Mouse (Mus musculus) intestine, embryonic 15.5 days (tissue): ENCODE results near the gene Map3k21. TPM values are rescaled to one million over a fixed set of nuclear protein-coding genes. Genes with fewer than 3 reads are reported as not detected.
A peak's percentile ranks its signal among the peaks of the same experiment; 100 is the strongest.

Source experiments
- ATAC-seq: fragments of 200-750 bp; cut with Nextera tagmentation; 2 replicates; pipeline ENCODE4 v1.8.0; 2017; ENCODE audit warnings: moderate TSS enrichment, moderate library complexity
- H3K27ac ChIP-seq: fragments of 300-500 bp; sonication (generic); 2 replicates; pipeline ENCODE4 v1.5.1; 2015; ENCODE audit warnings: mild to moderate bottlenecking, inconsistent platforms
- H3K27me3 ChIP-seq: fragments of 300-500 bp; sonication (generic); replicated peaks from 2 replicates; pipeline ENCODE4 v1.6.1; 2015; ENCODE audit warnings: inconsistent platforms
- H3K36me3 ChIP-seq: fragments of 300-500 bp; sonication (generic); 2 replicates; pipeline ENCODE4 v1.6.1; 2015; ENCODE audit warnings: inconsistent platforms
- H3K4me1 ChIP-seq: fragments of 300-500 bp; sonication (generic); replicated peaks from 2 replicates; pipeline ENCODE4 v1.6.1; 2015; ENCODE audit warnings: inconsistent platforms
- H3K4me2 ChIP-seq: fragments of 300-500 bp; sonication (generic); replicated peaks from 2 replicates; pipeline ENCODE4 v1.6.1; 2015; ENCODE audit warnings: mild to moderate bottlenecking, inconsistent platforms
- H3K4me3 ChIP-seq: fragments of 300-500 bp; sonication (generic); replicated peaks from 2 replicates; pipeline ENCODE4 v1.5.1; 2015; ENCODE audit warnings: inconsistent platforms
- H3K9ac ChIP-seq: fragments of 300-500 bp; sonication (generic); 2 replicates; pipeline ENCODE4 v1.6.1; 2015; ENCODE audit warnings: inconsistent platforms
- H3K9me3 ChIP-seq: fragments of 300-500 bp; sonication (generic); 2 replicates; pipeline ENCODE4 v1.6.1; 2016; ENCODE audit warnings: inconsistent platforms
- WGBS: fragments of 180-500 bp; shearing (Covaris S2); methylation state at CpG from one replicate; pipeline ENCODE4 v1.1.7; 2015; 5-methylcytosine and 5-hydroxymethylcytosine counted together
- polyA plus RNA-seq: library from polyadenylated mRNA; unstranded; fragments of >200 nt; fragmentation: Nextera tagmentation; extraction: Ambion mirVana; gene quantifications from 2 replicates; pipeline ENCODE4 v1.2.1, GENCODE M21; 2015

The Map3k21 gene
- polyA plus RNA-seq, 1 experiment from 2014 or later: 4.2 TPM

DNA sequence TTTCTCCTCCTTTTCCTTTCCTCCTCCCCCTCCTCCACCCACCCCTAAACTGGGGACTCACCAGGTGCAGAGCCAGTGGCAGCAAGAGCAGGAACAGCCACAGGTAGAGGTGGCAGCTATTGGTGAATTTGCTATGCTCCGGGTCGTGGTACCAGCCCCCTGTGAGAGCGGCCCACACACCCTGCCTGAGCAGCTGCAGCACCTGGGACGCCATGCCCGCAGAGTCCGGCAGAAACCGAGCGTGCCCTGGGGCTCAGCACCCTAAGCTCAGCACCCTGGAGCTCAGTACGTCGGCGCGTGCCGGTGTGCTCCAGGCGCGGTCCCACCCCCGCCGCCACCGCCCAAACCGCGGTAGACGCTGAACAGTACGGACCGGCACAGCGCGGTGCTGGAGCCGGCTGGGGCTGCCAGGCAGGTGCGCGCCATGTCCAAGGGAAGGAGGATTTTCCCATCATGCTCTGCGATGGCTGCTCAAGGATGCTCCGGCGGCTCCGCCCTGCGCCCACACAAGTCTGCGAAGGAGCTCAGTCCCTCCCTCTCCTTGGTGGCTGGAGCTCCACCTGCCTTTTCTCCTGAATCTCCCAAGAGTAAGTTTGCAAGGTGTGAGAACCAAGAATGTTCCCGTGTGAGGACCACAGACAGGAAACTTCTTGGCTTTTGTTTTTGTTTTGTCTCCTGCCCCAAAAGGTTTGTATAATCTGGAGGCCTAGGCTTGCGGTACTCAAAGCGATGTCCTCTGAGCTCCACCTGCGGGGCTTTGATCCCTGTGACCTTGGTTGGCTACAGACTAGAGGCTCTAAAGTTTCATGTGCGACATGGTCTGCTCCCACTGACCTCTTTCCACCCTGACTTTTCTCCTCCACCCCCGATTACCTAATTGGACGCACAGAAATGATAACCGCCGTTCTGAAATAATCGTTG lies 12.1 kb upstream of the Map3k21 start, which contains the start of gene Pcnx2:
TSS of gene Pcnx2 (minus strand) at position 450 of the 921 bp plus-strand sequence.
- Histone ChIP-seq H3K4me3 (peak within 1 kb of the TSS; percentile 19; the same call in 1 of the 2 replicates), H3K4me2 (peak within 1 kb of the TSS; percentile 50), H3K9ac (peak within 1 kb of the TSS; percentile 13; the same call in 1 of the 2 replicates), H3K36me3 (no peaks in the 10 kb centered on the region), H3K27ac (no peak within 1 kb of the TSS), H3K9me3 (no peaks in the 10 kb centered on the region), H3K4me1 (peaks cover 9% of the 10 kb centered on the region; the same call in 1 of the 2 replicates), H3K27me3 (peaks cover 18% of the 10 kb centered on the region)
- ATAC-seq: peak; percentile 52
- WGBS: 7% methylated on average over 44 of the region's 44 CpGs

GRCm38 (mm10) chr8:125898899-125899298 lies 11.4 kb upstream of the Map3k21 start:
- Histone ChIP-seq H3K4me2 (no peak overlapping the region), H3K36me3 (no peaks in the 10 kb centered on the region), H3K4me1 (peaks cover 9% of the 10 kb centered on the region; the same call in 1 of the 2 replicates), H3K9me3 (no peaks in the 10 kb centered on the region), H3K27ac (no peak overlapping the region), H3K9ac (no peak overlapping the region), H3K4me3 (no peak overlapping the region), H3K27me3 (peaks cover 18% of the 10 kb centered on the region)
- 0 out of 2 replicates have a peak, but pooled peaks have one; percentile 16 for ATAC-seq
- WGBS: 0% methylated on average over 6 of the region's 6 CpGs

- 25% methylated on average over 2 of the region's 2 CpGs for WGBS
- Histone ChIP-seq H3K36me3 (no peaks in the 10 kb centered on the region), H3K27ac (no peak overlapping the region), H3K4me3 (no peak overlapping the region), H3K9me3 (no peaks in the 10 kb centered on the region), H3K9ac (no peak overlapping the region), H3K27me3 (peaks cover 18% of the 10 kb centered on the region), H3K4me1 (peaks cover 9% of the 10 kb centered on the region; the same call in 1 of the 2 replicates), H3K4me2 (no peak overlapping the region)
- no peak for ATAC-seq
Measured at GRCm38 (mm10) chr8:125901167-125901566, 9.1 kb upstream of the Map3k21 start.

GRCm38 (mm10) chr8:125902521-125902920 lies 7.7 kb upstream of the Map3k21 start:
- peaks cover 9% of the 10 kb centered on the region; the same call in 1 of the 2 replicates for H3K4me1 ChIP-seq
- no peak overlapping the region for H3K9ac ChIP-seq
- no peak overlapping the region for H3K4me3 ChIP-seq
- ATAC-seq: no peak
- H3K27me3 ChIP-seq: peaks cover 12% of the 10 kb centered on the region
- WGBS: 38% methylated on average over 3 of the region's 3 CpGs
- no peaks in the 10 kb centered on the region for H3K9me3 ChIP-seq
- no peak overlapping the region for H3K4me2 ChIP-seq
- no peak overlapping the region for H3K27ac ChIP-seq
- H3K36me3 ChIP-seq: no peaks in the 10 kb centered on the region

DNA sequence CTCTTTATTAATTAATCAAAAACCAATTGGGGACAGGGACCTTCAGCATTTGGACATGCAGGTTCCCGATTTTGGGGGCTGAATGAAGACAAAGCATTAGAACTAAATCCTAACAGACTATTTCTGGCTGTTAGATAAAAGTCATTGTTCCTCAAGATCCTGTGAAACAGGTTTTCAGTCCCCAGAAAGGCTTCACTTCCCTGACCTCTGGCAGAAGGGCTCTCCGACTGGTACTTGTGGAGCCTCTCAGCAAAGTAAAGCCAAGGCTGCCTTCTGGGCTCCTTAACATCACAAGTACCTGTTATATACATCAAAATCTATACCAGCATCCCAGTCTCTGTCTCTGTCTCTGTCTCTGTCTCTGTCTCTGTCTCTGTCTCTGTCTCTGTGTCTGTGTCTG lies 4.9 kb upstream of the Map3k21 start:
- H3K4me2 ChIP-seq: no peak overlapping the region
- ATAC-seq: no peak
- no peak overlapping the region for H3K9ac ChIP-seq
- H3K27me3 ChIP-seq: peaks cover 14% of the 10 kb centered on the region
- H3K9me3 ChIP-seq: no peaks in the 10 kb centered on the region
- no peak overlapping the region for H3K4me3 ChIP-seq
- no peaks in the 10 kb centered on the region for H3K36me3 ChIP-seq
- H3K4me1 ChIP-seq: peaks cover 8% of the 10 kb centered on the region; the same call in 1 of the 2 replicates
- 58% methylated on average over 2 of the region's 2 CpGs for WGBS
- no peak overlapping the region for H3K27ac ChIP-seq

GRCm38 (mm10) chr8:125907311-125907710 lies 2.9 kb upstream of the Map3k21 start:
- Histone ChIP-seq H3K4me1 (peaks cover 14% of the 10 kb centered on the region), H3K4me2 (no peak overlapping the region), H3K9me3 (no peaks in the 10 kb centered on the region), H3K4me3 (no peak overlapping the region), H3K36me3 (no peaks in the 10 kb centered on the region), H3K27me3 (peaks cover 32% of the 10 kb centered on the region), H3K27ac (no peak overlapping the region), H3K9ac (no peak overlapping the region)
- ATAC-seq: no peak
- WGBS: 77% methylated on average over 2 of the region's 2 CpGs

DNA sequence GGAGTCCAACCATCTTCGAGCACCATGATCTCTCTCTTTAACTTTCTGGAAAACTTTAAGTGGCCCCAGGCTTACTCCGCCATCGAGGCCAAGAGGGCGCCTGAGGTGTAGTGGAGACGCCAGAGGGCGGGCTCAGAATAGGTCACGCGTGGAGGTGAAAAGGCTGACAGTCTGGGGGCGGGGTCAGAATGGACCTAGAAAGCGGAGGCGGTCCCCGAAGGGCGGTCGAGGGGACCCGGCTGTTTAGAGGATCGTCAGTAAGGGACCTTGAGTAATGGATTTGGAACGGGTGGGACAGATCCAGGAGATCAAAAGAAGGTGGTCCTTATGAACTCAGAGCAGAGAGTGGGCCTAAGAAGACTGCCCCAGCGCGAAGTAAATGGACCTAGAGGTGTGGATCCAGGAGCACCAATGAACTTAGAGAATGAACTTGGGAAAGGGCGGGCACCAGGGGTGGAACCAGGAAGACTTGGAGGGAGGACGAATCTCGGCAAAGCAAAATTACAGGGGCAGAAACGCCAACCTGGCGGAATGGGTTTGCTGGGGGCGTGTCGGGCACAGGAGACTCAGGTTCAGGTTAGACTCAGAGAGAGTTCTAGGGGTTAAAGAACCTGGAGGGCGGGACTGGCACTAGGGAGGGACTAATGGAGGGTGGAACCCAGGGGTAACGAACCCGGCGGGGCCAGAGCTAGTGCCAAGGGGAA lies 437 bp upstream of the Map3k21 start:
- Histone ChIP-seq H3K9ac (peak overlapping the region; percentile 62), H3K27ac (no peak overlapping the region)

DNA sequence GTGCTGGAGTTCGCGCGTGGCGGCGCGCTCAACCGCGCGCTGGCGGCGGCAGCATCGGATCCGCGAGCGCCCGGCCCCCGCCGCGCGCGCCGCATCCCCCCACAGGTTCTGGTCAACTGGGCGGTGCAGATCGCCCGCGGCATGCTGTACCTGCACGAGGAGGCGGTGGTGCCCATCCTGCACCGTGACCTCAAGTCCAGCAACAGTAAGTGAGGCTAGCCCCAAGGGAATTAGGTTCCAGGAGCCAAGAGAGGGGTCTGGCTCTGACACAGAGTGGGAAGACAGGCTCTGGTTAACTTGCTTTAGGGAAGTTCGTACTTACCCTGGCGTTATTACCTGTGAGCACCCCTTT lies 955 bp downstream of the Map3k21 start:
- WGBS: 2% methylated on average over 31 of the region's 31 CpGs
- peak overlapping the region; percentile 67; the same call in 1 of the 2 replicates for H3K27ac ChIP-seq
- no peak for ATAC-seq
- H3K4me3 ChIP-seq: peak overlapping the region; percentile 60
- peak overlapping the region; percentile 62 for H3K9ac ChIP-seq
- peaks cover 40% of the 10 kb centered on the region for H3K27me3 ChIP-seq
- no peaks in the 10 kb centered on the region for H3K36me3 ChIP-seq
- H3K4me1 ChIP-seq: peaks cover 29% of the 10 kb centered on the region
- no peaks in the 10 kb centered on the region for H3K9me3 ChIP-seq
- H3K4me2 ChIP-seq: peak overlapping the region; percentile 95

More for the DNA sequence above, 437 bp upstream of the Map3k21 start:
- 4% methylated on average over 30 of the region's 30 CpGs for WGBS
- H3K4me1 ChIP-seq: peaks cover 22% of the 10 kb centered on the region
- peak overlapping the region; percentile 60 for H3K4me3 ChIP-seq
- H3K36me3 ChIP-seq: no peaks in the 10 kb centered on the region
- ATAC-seq: peak; percentile 94
- H3K9me3 ChIP-seq: no peaks in the 10 kb centered on the region
- H3K4me2 ChIP-seq: peak overlapping the region; percentile 95
- H3K27me3 ChIP-seq: peaks cover 40% of the 10 kb centered on the region

- ATAC-seq: no peak
- peaks cover 40% of the 10 kb centered on the region for H3K27me3 ChIP-seq
- peak overlapping the region; percentile 95 for H3K4me2 ChIP-seq
- 78% methylated on average over 4 of the region's 4 CpGs for WGBS
- no peak overlapping the region; the same call in 1 of the 2 replicates for H3K9ac ChIP-seq
- H3K4me1 ChIP-seq: peaks cover 32% of the 10 kb centered on the region
- H3K36me3 ChIP-seq: no peaks in the 10 kb centered on the region
- no peaks in the 10 kb centered on the region for H3K9me3 ChIP-seq
- H3K4me3 ChIP-seq: no peak overlapping the region
- H3K27ac ChIP-seq: no peak overlapping the region
Measured at GRCm38 (mm10) chr8:125913206-125913605, 3.0 kb downstream of the Map3k21 start.

DNA sequence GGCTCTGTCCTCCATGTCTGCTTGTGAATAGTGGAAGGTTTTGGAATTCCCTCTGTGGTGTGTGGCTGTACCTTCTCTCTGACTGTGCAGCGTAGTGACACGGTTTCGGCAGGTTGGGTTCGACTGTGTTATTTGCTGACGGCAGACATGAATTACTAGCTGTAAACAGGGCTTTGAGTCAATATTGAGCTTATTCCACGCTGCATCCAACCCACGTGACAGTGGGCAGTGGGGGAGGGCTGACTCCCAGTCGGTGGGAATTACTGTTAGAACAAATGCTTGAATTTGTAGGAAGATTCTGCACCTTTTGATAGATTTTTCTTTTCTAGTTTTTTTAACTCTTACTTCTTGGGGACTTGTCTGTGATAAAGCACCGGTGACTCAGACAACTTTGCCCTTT lies 4.1 kb downstream of the Map3k21 start:
- no peak overlapping the region for H3K4me3 ChIP-seq
- H3K27ac ChIP-seq: no peak overlapping the region
- H3K4me2 ChIP-seq: peak overlapping the region; percentile 95; the same call in 1 of the 2 replicates

DNA sequence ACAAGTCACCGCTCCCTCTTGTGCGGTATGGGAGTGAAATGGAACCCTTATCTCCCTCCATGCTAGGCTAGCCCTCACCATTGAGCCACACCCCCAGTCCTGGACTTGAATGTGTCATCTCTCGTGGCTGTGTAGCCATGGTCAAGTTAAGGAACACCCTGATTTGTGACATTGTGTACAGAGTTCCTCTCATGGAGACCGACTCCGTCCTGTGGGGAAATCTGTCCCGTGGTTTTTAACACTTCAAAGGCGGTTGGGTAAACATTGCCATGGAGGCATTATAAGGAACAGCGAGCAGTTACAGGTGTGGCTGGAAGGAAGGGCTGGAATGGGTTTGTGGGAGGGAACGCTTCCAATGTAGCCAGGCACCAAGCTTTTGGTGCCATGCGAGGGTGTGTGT lies 6.8 kb downstream of the Map3k21 start:
- H3K9ac ChIP-seq: no peak overlapping the region
- WGBS: 50% methylated on average over 10 of the region's 10 CpGs
- ATAC-seq: peak; percentile 77
- H3K36me3 ChIP-seq: no peaks in the 10 kb centered on the region
- no peaks in the 10 kb centered on the region for H3K9me3 ChIP-seq
- peaks cover 24% of the 10 kb centered on the region for H3K4me1 ChIP-seq
- H3K4me2 ChIP-seq: no peak overlapping the region
- H3K4me3 ChIP-seq: no peak overlapping the region
- H3K27me3 ChIP-seq: peaks cover 10% of the 10 kb centered on the region
- peak overlapping the region; percentile 56 for H3K27ac ChIP-seq

More for the DNA sequence above, 4.1 kb downstream of the Map3k21 start:
- Histone ChIP-seq H3K9me3 (no peaks in the 10 kb centered on the region), H3K9ac (no peak overlapping the region), H3K27me3 (peaks cover 36% of the 10 kb centered on the region), H3K4me1 (peaks cover 32% of the 10 kb centered on the region), H3K36me3 (no peaks in the 10 kb centered on the region)
- 64% methylated on average over 9 of the region's 9 CpGs for WGBS
- no peak for ATAC-seq

GRCm38 (mm10) chr8:125918719-125919118 lies 8.5 kb downstream of the Map3k21 start:
- Histone ChIP-seq H3K36me3 (no peaks in the 10 kb centered on the region), H3K4me3 (no peak overlapping the region), H3K27me3 (no peaks in the 10 kb centered on the region), H3K9ac (no peak overlapping the region), H3K9me3 (no peaks in the 10 kb centered on the region), H3K4me2 (peak overlapping the region; percentile 27), H3K27ac (peak overlapping the region; percentile 68), H3K4me1 (peaks cover 17% of the 10 kb centered on the region)
- 48% methylated on average over 2 of the region's 2 CpGs for WGBS
- ATAC-seq: peak; percentile 77
